Mouse (Mus musculus): ENCODE results near the gene Cyp8b1.

The Cyp8b1 gene

DNA sequence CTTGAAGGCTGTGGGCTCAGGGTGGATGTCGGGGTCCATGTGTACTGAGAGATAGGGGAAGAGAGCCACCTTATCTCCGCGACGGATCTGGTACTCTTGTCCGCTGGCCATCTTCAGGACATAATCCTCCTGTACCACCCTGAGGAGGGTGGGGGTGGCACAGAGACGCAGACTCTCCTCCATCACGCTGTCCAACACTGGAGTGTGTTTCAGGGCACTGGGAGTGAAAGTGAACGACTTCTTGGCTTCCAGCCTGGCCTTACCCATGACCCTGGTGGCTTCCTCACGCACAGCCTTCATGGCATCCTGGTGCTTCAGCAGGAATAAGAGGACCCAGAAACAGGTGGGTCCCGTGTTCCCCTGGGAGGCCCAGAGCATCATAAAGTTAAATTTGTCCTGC lies 1.0 kb downstream of the Cyp8b1 start:
- DNase-seq (ENCODE audit: low read depth, low spot score) = no peak

GRCm38 (mm10) chr9:121914226-121914757 lies 1.8 kb downstream of the Cyp8b1 start:
- no peak for DNase-seq (ENCODE audit: low read depth, low spot score)

DNA sequence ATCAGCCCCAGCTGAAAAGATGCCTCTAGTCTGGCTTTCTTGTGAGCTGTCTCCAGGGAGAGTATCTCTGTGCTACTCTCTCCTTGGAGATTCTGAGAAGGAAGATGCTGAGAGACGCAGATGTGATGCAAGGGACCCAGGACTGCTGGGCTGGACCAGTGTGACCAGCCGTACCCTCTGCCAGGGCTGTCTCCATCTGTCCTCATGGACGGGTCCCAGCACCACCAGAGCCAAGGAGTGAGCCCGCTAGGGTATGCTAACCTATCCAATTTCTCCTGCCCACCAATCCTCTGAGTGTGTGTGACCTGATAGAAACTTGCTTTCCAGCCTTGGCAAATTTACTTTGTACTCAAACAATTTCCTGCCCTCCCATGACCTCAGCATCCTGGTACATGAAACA lies 3.3 kb downstream of the Cyp8b1 start:
- DNase-seq (ENCODE audit: low read depth, low spot score) = no peak

DNA sequence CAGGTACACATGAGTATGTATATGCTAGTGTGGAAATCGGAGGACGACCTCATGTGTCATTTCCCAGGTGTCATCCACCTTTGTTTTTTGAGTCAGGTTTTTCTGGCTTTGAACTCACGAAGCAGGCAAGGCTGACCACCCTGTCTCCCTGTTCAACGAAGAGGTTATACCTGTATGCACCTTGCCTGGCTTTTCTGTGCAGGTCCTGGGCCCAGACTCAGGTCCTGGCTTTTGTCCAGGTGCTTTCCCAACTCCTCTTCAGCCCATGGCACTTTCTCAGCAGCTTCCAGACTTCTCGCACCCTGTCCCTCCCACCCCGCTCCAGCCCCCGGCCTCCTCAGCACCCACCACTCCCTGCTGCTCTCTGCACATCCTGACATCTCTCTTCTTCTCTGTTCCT lies 4.9 kb downstream of the Cyp8b1 start:
- DNase-seq (ENCODE audit: low read depth, low spot score) = no peak

DNA sequence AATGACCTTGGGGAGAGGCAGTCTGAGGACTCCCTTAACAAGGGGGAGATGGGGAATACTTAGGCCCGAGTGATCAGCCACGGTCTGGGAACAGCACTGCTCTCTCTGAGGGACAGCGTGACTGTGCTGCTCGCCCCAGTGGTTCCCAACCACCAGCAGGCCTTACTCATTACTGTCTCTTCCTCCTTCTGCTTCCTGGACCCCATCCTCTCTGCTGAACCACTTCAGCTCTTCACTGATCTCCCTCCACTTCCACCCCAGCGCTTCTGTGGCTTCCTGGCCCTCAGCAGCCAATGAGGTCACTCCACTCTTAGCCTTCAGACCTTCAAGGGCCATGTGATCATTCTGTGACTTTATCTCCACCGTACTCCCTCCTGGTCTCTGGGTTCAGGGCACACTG lies 6.5 kb downstream of the Cyp8b1 start:
- DNase-seq (ENCODE audit: low read depth, low spot score) = no peak

- DNase-seq (ENCODE audit: low read depth, low spot score) = no peak
These were observed 7.8 kb downstream of the Cyp8b1 start for GRCm38 (mm10) chr9:121908321-121908720.

DNA sequence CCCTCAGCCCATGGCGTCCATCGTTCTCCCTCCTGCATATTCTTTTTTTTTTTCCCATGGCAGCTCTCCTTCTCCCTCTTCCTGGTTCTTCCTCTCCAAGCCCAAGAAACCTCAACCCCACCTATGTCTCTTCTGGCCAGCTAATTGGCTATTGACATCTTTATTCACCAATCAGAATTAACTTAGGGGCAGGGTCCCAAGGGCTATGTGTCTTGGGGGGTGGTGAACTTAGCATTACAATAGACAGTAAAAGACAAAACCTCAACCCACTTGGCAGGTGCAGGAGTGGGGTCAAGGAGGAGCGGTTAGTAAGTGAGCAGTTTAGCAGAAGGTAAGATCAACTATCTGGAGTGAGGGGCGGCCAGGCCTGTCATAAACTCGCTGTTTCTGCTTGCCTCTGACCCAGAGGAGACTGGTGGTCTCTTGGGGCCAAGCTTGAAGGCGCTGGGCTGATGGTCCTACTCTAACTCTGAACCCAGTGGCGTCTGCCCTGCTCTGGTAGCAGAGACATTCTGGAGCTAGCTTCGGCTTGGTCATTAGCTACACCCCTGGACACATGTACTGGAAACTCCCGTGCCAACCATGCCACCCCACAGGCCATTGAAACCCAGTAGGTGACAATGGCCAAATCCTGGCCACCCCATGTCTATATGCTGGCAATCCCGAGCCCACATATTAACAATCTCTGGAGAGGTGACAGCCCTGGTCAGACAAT lies 8.6 kb downstream of the Cyp8b1 start:
- DNase-seq (ENCODE audit: low read depth, low spot score) = no peak

DNA sequence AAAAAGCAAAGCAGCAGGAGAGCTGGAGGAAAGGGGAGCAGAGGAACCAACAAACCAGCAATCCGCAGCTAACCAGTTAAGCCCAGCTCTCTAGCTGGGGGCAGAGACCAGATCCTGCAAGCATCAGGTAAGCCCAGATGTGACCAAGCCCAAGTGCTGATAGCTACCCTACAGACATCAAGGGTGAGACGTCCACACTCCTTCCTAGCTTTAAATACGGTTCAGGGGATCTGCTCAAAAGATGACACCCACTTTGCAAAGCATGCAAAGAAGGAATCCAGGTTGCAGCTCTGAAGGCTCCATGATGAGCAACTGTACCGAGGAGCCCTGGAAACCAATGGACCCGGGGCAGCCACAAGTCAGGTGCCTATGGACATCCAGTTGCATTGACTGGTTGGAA lies 9.6 kb downstream of the Cyp8b1 start:
- no peak for DNase-seq (ENCODE audit: low read depth, low spot score)

DNA sequence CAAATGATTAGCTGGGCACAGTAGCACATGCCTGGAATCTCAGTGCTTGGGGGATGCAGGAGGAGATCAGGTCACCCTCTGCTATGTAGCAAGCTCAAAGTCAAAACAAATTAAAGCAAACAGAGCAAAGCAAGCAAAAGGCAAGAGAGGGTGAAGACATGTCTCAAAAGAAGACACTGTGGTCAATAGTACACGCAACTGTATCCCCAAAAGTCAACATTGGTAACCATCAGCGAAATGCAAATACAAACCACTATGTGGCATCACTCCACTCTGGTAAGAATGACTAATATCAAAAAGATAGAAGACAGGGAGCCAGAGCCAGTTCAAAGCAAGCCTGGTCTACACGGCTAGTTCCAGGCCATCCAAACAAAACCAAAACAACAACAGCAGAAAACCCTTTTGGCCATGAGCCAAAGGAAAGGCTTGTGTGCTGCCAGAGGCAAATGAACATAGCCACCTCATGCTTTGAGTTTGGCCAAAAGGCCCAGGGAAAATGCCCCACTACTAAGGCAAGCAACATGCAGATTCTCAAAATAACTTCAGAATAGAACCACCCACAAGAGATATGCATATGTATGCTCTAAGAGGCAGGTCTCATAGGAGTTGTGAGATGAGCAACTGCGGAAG lies 10.4 kb downstream of the Cyp8b1 start:
- no peak for DNase-seq (ENCODE audit: low read depth, low spot score)

DNA sequence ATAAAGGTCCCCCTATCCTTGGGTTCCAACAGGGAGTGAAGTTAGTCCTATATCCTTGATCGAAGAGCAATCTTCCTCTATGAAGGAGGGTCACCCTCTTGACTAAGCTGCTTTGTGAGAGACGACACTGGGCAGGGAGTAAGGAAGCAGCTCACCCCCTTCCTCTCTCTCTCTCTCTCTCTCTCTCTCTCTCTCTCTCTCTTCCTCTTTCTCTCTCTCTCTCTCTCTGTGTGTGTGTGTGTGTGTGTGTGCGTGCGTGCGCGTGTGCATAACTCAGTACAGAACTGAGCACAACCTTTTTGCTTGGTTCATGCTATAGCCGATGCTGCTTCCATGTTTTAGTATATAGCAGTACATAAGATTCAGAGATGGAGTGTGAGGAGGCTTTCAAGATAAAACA lies 11.2 kb downstream of the Cyp8b1 start:
- DNase-seq (ENCODE audit: low read depth, low spot score) = no peak

DNA sequence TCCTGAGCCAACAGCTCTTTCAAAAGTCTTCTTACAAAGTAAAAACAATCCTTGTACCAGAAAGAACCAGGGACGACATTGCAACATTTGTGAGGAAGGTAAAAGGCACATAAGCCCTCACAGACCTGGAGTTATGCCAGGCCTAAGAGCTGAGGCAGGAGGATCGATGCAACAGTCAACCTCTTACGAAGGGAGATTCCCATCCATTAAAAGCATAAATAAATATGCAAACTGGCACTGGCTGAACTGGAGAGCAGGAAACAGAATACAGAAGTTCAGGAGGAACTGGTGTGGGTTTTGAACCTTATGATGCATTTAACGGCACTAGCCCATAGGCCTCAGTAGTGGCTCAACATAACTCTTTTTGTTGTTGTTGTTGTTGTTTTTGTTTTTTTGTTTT lies 11.8 kb downstream of the Cyp8b1 start:
- no peak for DNase-seq (ENCODE audit: low read depth, low spot score)

GRCm38 (mm10) chr9:121903476-121904305 lies 12.4 kb downstream of the Cyp8b1 start:
- DNase-seq (ENCODE audit: low read depth, low spot score) = no peak

DNA sequence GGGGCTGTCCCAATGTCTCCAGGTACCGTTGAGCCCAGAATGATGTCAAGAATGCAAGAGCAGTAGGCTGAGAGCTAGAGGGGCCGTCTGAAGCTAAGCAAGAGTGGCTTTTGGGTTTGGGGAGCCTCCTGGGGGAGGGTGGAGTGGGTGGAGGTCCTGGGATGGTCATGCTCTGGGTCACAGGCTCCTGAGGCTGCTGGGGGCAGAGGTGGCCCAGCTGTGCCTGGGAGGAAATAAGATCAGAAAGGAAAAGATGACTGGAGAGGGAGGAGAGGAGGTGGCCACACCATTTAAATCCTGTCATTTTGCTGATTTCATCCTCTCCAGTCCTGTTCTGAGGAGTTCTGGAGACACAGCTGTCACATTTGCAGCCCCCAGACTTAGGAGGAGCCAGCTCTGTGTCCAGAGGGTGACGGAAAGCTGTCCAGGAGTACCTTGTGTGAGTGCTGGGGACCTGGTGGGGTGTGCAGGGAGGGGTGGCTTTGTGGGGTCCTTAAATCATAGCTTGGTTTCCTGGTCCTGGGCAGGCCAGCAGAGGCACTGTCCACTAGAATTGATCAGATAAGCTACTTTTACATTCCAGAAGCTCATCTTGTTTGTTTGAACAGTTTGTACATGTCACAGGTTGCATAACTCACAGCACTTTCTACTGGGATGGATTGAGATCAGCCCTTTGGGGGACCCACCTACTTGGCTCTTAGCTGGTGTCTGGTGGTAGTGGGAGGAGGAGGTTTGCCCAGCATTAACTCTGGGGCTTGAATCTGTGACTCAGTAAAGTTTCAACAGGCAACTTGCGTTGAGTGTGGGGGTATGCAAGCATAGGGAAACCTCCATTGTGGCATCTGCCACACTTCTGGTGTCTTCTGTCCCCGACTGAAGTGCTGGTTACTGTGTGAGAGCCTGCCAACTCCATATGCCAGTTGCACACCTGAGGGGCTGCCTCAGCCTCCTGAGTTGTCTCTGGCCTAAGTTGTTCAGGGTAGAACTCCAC lies 14.1 kb downstream of the Cyp8b1 start:
- no peak for DNase-seq (ENCODE audit: low read depth, low spot score)

DNA sequence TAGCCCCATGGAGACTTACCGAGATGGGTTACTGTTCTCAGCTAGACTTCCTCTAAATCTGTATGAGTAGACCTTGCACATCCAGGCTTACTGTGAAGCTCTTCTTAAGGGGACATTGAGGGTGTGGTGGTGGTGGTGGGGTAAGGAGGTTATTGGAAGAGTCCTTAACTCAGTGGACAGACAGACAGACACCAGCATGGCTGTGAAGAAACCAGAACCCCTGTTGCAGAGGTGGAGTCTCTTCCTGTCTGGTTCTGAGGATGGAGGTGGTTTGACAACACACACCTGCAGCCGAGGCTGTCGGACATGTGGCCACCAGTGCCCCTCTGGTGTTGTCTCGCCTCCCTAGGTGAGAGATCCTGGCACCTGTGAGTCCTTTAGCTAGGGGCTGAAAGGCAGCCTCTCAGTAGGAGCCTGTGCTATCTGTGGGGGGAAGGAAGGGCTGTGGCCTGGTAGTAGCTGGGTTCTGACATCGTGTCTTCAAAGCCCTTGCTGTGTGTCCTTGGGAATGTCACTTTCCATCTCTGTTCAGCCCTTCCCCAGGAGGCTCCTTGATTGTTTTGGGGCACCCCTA lies 15.7 kb downstream of the Cyp8b1 start:
- no peak for DNase-seq (ENCODE audit: low read depth, low spot score)

- DNase-seq (ENCODE audit: low read depth, low spot score) = no peak
These were observed 16.8 kb downstream of the Cyp8b1 start for GRCm38 (mm10) chr9:121899306-121899705.

DNA sequence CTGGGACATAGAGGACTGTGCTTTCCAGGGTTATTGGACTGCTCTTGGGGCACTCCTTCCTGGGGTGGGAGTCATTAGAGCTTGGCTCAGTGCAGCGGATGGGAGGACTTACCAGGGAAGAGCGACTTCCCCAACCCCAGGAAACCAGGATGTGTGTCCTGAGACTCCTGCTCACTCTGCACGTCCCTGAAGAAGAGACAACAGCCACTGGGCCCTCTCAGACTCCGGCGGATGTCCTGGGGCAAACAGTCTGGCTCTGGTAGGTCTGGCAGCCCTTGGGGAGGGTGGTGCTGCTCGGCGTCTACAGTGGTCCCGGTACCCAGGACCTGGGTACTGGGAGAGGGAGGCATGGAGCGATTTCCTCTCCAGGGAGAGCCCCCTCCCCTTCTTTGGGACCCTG lies 17.9 kb downstream of the Cyp8b1 start, which contains the start of gene Ackr2:
Ackr2 (plus strand) TSS at position 111 of the 400 bp plus-strand sequence.
- no peak for DNase-seq (ENCODE audit: low read depth, low spot score)

DNA sequence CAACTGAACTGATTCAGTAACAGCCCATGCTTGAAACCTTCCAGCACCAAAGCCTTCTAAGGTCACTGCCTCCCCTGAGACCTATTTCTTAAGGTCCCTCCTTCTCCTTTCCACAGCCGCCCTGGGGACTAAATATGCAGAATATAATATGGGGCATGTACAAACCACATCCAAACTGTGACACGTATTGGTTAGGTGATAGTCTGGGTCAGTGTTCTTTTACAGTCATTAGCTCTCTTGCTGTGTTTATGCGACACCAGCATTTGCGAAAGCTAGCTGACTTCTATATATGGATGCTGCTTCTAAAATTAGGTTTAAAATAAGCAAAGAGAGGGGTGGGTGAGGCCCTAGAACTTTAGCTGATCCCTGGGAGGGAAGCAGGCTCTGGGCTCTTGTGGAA lies 19.3 kb downstream of the Cyp8b1 start:
- DNase-seq (ENCODE audit: low read depth, low spot score) = no peak

DNA sequence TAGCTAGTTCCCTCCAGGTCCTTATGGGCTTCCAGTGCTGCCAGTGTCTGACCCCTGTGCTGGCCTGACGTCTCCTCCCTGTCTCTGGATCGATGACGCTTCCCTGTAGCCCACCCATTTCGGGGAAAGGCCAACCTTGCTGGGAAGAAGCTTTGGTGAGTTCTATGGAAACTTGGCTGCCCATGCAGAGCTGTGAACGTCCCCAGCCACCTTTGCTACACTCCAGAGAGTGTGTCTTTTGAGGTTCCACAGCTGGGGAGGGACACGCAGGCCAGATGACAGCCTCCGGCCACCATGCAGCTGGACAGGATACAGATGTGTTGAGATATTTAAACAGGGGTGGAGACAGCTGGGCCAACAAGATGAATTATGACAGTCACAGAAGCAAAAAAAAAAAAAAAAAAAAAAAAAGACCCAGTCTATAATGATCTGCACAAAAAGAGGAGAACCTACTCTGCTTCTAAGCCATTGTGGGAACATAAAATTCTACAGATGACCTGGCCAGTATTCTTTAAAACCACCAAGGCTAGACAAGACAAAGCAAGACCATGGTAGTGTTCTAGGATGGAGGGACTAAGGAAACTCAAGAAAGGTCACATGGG lies 20.6 kb downstream of the Cyp8b1 start:
- no peak for DNase-seq (ENCODE audit: low read depth, low spot score)

- no peak for DNase-seq (ENCODE audit: low read depth, low spot score)
These were observed 21.7 kb downstream of the Cyp8b1 start for GRCm38 (mm10) chr9:121894447-121894846.

DNA sequence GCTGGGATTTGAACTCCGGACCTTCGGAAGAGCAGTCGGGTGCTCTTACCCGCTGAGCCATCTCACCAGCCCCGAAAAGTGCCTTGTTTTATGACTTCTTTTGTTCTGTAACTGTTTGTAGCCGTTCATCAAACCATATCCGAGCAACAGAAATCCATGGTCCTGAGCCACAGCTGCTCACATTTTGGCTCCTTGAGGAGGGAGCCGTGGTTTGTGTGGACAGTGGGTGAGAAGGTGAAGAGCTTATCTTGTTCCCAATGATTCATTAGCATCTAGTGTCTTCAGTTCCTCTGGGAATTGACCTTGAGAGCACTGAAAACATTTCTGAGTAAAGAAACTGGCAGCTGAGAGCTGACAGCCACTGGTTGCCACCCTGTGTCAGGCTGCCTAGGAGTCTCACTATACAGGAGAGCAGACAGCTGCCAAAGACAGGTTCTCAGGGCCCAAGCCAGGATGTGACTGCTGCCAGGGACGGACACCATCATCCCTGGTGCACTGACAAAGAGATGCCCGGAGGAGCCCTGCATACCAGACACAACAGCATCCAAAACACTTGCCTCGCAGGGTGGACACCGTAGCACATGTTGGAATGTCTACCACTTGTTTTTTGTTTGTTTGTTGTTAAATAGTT lies 23.9 kb downstream of the Cyp8b1 start:
- peak; percentile 9 for DNase-seq (ENCODE audit: low read depth, low spot score)

All from mesoderm, embryonic 11.5 days (tissue).